Mouse (Mus musculus) midbrain, postnatal 0 days (tissue): Measurements from ENCODE around the gene N4bp2l1. TPM values are rescaled to one million over a fixed set of nuclear protein-coding genes. Genes with fewer than 3 reads are reported as not detected.

Source experiments
- ATAC-seq: fragments of 200-750 bp; cut with Nextera tagmentation; 2 replicates; pipeline ENCODE4 v1.8.0; 2017; ENCODE audit warnings: moderate number of reproducible peaks, mild to moderate bottlenecking, moderate TSS enrichment, moderate library complexity; ENCODE audit not compliant: low FRiP score
- DNase-seq: peaks from one replicate; pipeline ENCODE4 v3.0.0-alpha.2; 2015; ENCODE audit warnings: low spot score
- H3K27ac ChIP-seq: fragments of 300-500 bp; sonication (generic); 2 replicates; pipeline ENCODE4 v1.5.1; 2014; ENCODE audit warnings: low read depth, mild to moderate bottlenecking, low read length, mixed read lengths
- H3K27me3 ChIP-seq: fragments of 300-500 bp; sonication (generic); 2 replicates; pipeline ENCODE4 v1.6.1; 2014; ENCODE audit warnings: low read length, control low read depth, mixed read lengths; ENCODE audit not compliant: insufficient read depth
- H3K36me3 ChIP-seq: fragments of 300-500 bp; sonication (generic); 2 replicates; pipeline ENCODE4 v1.6.1; 2014; ENCODE audit warnings: low read length, control low read depth, mixed read lengths; ENCODE audit not compliant: insufficient read depth
- H3K4me1 ChIP-seq: fragments of 300-500 bp; sonication (generic); 2 replicates; pipeline ENCODE4 v1.6.1; 2014; ENCODE audit warnings: mild to moderate bottlenecking, control low read depth, antibody characterized with exemption, low read length, mixed read lengths; ENCODE audit not compliant: insufficient read depth
- H3K4me2 ChIP-seq: fragments of 300-500 bp; sonication (generic); 2 replicates; pipeline ENCODE4 v1.6.1; 2014; ENCODE audit warnings: low read depth, mild to moderate bottlenecking, low read length, mixed read lengths; ENCODE audit not compliant: poor library complexity, severe bottlenecking
- H3K4me3 ChIP-seq: fragments of 300-500 bp; sonication (generic); 2 replicates; pipeline ENCODE4 v1.5.1; 2014; ENCODE audit warnings: low read depth, mild to moderate bottlenecking, low read length, moderate library complexity
- H3K9ac ChIP-seq: fragments of 300-500 bp; sonication (generic); replicated peaks from 2 replicates; pipeline ENCODE4 v1.6.1; 2014; ENCODE audit warnings: mild to moderate bottlenecking, low read length, moderate library complexity, mixed read lengths; ENCODE audit not compliant: poor library complexity, severe bottlenecking
- H3K9me3 ChIP-seq: fragments of 300-500 bp; sonication (generic); 2 replicates; pipeline ENCODE4 v1.6.1; 2016; ENCODE audit warnings: low read length, control low read depth
- CTCF ChIP-seq: IDR thresholded peaks from 2 replicates; pipeline ENCODE4 v1.5.1; 2016; ENCODE audit warnings: antibody characterized with exemption, mild to moderate bottlenecking
- WGBS: fragments of 180-500 bp; shearing (Covaris S2); extraction: QIAGEN DNeasy Blood & Tissue Kit; methylation state at CpG from one replicate; pipeline ENCODE4 v1.1.7; 2014; 5-methylcytosine and 5-hydroxymethylcytosine counted together
- polyA plus RNA-seq: library from polyadenylated mRNA; unstranded; fragments of >200 nt; fragmentation: Nextera tagmentation; extraction: Ambion mirVana; gene quantifications from 2 replicates; pipeline ENCODE4 v1.2.1, GENCODE M21; 2015
- total RNA-seq: library from RNA; depleted of rRNA; stranded (reverse); fragments of >200 nt; gene quantifications from 2 replicates; pipeline ENCODE4 v1.2.3, GENCODE M21; 2014; rRNA removed

Gene N4bp2l1
- total and polyA plus RNA-seq, 2 experiments from 2014 or later = 16.8 to 38.0 TPM

- WGBS = 59% methylated on average over 3 of the region's 3 CpGs
- TF ChIP-seq CTCF = peak; percentile 64
- H3K4me3 ChIP-seq = no peak overlapping the region
- no peak for ATAC-seq
- no peak overlapping the region for H3K4me2 ChIP-seq
- H3K27me3 ChIP-seq = no peaks in the 10 kb centered on the region
- peaks cover 12% of the 10 kb centered on the region; the same call in 1 of the 2 replicates for H3K36me3 ChIP-seq
- H3K27ac ChIP-seq = no peak overlapping the region
- no peak overlapping the region for H3K9ac ChIP-seq
- no peaks in the 10 kb centered on the region for H3K9me3 ChIP-seq
- no peaks in the 10 kb centered on the region for H3K4me1 ChIP-seq
- DNase-seq = peak; percentile 22
Measured at GRCm38 (mm10) chr5:150551637-150552036, 45.4 kb downstream of the N4bp2l1 start.

- no peak for ATAC-seq
- no peak for TF ChIP-seq CTCF
- H3K4me3 ChIP-seq = no peak overlapping the region
Measured at GRCm38 (mm10) chr5:150543184-150543583, 53.8 kb downstream of the N4bp2l1 start.

GRCm38 (mm10) chr5:150541302-150541701 lies 55.7 kb downstream of the N4bp2l1 start:
- H3K9me3 ChIP-seq = no peaks in the 10 kb centered on the region
- no peaks in the 10 kb centered on the region for H3K4me1 ChIP-seq
- ATAC-seq (no peak), DNase-seq (no peak)
- TF ChIP-seq CTCF = no peak
- peaks cover 10% of the 10 kb centered on the region; the same call in 1 of the 2 replicates for H3K36me3 ChIP-seq
- 83% methylated on average over 1 of the region's 1 CpGs for WGBS
- no peak overlapping the region for H3K9ac ChIP-seq
- H3K27me3 ChIP-seq = no peaks in the 10 kb centered on the region
- H3K4me3 ChIP-seq = no peak overlapping the region
- H3K4me2 ChIP-seq = no peak overlapping the region
- H3K27ac ChIP-seq = no peak overlapping the region

More at GRCm38 (mm10) chr5:150543184-150543583, 53.8 kb downstream of the N4bp2l1 start:
- Histone ChIP-seq H3K36me3 (peaks cover 3% of the 10 kb centered on the region; the same call in 1 of the 2 replicates), H3K4me1 (no peaks in the 10 kb centered on the region), H3K27ac (no peak overlapping the region), H3K9me3 (no peaks in the 10 kb centered on the region), H3K4me2 (no peak overlapping the region), H3K9ac (no peak overlapping the region), H3K27me3 (no peaks in the 10 kb centered on the region)
- no peak for DNase-seq
- WGBS = 94% methylated on average over 2 of the region's 2 CpGs

GRCm38 (mm10) chr5:150525239-150525638 lies 71.7 kb downstream of the N4bp2l1 start:
- Histone ChIP-seq H3K27me3 (no peaks in the 10 kb centered on the region), H3K27ac (no peak overlapping the region), H3K9me3 (no peaks in the 10 kb centered on the region), H3K4me1 (no peaks in the 10 kb centered on the region), H3K4me2 (no peak overlapping the region), H3K9ac (no peak overlapping the region), H3K4me3 (no peak overlapping the region), H3K36me3 (no peaks in the 10 kb centered on the region)
- DNase-seq (no peak), ATAC-seq (no peak)
- no peak for TF ChIP-seq CTCF
- 89% methylated on average over 2 of the region's 2 CpGs for WGBS

GRCm38 (mm10) chr5:150522867-150523234 lies 74.1 kb downstream of the N4bp2l1 start:
- WGBS = 12% methylated on average over 11 of the region's 11 CpGs
- H3K27ac ChIP-seq = peak overlapping the region; percentile 65
- H3K27me3 ChIP-seq = no peaks in the 10 kb centered on the region

GRCm38 (mm10) chr5:150521937-150522866 lies 74.8 kb downstream of the N4bp2l1 start, which contains the start of gene Brca2:
Brca2 (plus strand) TSS chr5:150522630.
- Histone ChIP-seq H3K27ac (peak within 1 kb of the TSS; percentile 65), H3K9ac (peak within 1 kb of the TSS; percentile 82), H3K36me3 (no peaks in the 10 kb centered on the region), H3K27me3 (no peaks in the 10 kb centered on the region), H3K4me2 (peak within 1 kb of the TSS; percentile 73), H3K9me3 (no peaks in the 10 kb centered on the region), H3K4me3 (peak within 1 kb of the TSS; percentile 73), H3K4me1 (no peaks in the 10 kb centered on the region)
- WGBS = 5% methylated on average over 51 of the region's 63 CpGs
- ATAC-seq (peak; percentile 94), DNase-seq (peak; percentile 89)
- TF ChIP-seq CTCF = no peak

More at GRCm38 (mm10) chr5:150522867-150523234, 74.1 kb downstream of the N4bp2l1 start:
- H3K4me2 ChIP-seq = peak overlapping the region; percentile 73
- no peaks in the 10 kb centered on the region for H3K36me3 ChIP-seq
- H3K4me3 ChIP-seq = peak overlapping the region; percentile 73
- no peaks in the 10 kb centered on the region for H3K4me1 ChIP-seq
- H3K9me3 ChIP-seq = no peaks in the 10 kb centered on the region
- peak; percentile 2 for DNase-seq
- no peak for TF ChIP-seq CTCF
- ATAC-seq = peak; percentile 67
- H3K9ac ChIP-seq = peak overlapping the region; percentile 82

Other genes with a start within 250 kb of the N4bp2l1 start
- gene Zar1l, start 79.0 kb downstream of the N4bp2l1 start, total RNA-seq = not detected in 2 replicates
- gene Zar1l, start 79.0 kb downstream of the N4bp2l1 start, polyA plus RNA-seq = not detected in 2 replicates
- gene Brca2, start 74.6 kb downstream of the N4bp2l1 start, total RNA-seq = 9.4 and 14.0 TPM in 2 replicates
- gene Brca2, start 74.6 kb downstream of the N4bp2l1 start, polyA plus RNA-seq = 10.7 and 10.8 TPM in 2 replicates
- 38.9 and 63.4 TPM in 2 replicates for gene N4bp2l2, start 69.0 kb upstream of the N4bp2l1 start, total RNA-seq
- gene N4bp2l2, start 69.0 kb upstream of the N4bp2l1 start, polyA plus RNA-seq = 27.9 and 29.1 TPM in 2 replicates
- 44.1 and 62.6 TPM in 2 replicates for gene Pds5b, start 76.6 kb upstream of the N4bp2l1 start, total RNA-seq
- gene Pds5b, start 76.6 kb upstream of the N4bp2l1 start, polyA plus RNA-seq = 17.9 and 18.8 TPM in 2 replicates